Mouse (Mus musculus): ENCODE data around the gene Fis1. TPM values are rescaled to one million over a fixed set of nuclear protein-coding genes. Genes with fewer than 3 reads are reported as not detected.

Fis1 gene
- total RNA-seq, 2 experiments from 2014 or later = 263 to 271 TPM

DNA sequence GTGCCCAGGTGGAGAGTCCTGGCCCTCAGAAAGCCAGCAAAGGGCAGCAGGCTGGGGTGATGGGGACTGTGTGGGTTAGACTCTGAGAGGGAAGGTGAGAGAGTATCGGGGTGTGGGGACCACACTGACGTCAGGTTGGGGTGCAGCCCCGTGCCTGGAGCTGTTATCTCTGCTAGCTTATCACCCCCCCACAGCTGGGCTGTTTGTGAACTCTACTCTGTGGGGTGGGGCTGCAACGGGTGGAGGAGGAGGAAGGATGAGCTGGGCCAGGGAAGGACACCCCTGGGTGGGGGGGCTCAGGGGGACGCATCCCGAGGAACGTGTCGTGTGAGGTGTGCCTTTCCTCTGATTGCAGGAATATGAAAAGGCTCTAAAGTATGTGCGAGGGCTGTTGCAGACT lies 12.1 kb downstream of the Fis1 start:
- no peak for DNase-seq (ENCODE audit: low spot score in 2 of 2)
- intact Hi-C loops (cut with DNase I) = no loop called here

DNA sequence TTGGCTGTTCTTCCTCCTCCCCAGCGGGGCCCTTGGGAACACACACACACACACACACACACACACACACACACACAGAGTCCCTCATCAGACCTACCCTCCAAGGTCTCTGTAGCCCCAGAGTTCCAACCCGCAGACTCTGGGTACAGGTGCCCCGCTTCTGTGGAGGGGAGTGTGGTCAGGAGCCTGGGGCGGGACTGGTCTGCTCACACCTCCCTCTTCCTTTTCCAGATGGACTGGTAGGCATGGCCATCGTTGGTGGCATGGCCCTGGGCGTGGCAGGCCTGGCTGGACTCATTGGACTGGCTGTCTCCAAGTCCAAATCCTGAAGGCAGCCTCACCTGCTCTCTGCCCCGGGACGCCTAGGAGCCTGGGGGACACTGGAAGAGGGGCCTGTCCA lies 12.6 kb downstream of the Fis1 start:
- intact Hi-C loops (cut with DNase I) = no loop called here
- no peak for DNase-seq (ENCODE audit: low spot score in 2 of 2)

DNA sequence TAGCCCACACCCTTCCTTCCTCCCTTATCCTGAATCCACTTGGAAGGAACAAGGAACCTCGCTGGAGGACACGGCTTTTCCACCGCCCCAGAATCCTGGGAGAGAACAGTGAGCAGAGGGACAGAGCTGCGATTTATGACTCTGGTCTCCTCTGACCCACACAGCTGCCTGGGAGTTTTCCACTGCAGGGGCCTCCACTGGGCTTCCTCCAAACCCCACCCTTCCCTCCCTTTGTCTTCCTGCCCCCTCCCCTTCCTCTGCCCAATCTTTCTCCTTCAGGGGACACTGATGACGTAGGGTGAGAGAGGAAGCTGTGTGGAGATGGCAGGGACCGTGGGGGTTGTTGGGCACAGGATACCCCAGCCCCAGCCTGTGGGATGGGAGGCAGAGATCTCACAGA lies 13.3 kb downstream of the Fis1 start, which contains the start of gene Cldn15:
TSS of gene Cldn15 (plus strand) at position 286 of the 400 bp plus-strand sequence.
- intact Hi-C loops (cut with DNase I) = no loop called here
- no peak for DNase-seq (ENCODE audit: low spot score in 2 of 2)

DNA sequence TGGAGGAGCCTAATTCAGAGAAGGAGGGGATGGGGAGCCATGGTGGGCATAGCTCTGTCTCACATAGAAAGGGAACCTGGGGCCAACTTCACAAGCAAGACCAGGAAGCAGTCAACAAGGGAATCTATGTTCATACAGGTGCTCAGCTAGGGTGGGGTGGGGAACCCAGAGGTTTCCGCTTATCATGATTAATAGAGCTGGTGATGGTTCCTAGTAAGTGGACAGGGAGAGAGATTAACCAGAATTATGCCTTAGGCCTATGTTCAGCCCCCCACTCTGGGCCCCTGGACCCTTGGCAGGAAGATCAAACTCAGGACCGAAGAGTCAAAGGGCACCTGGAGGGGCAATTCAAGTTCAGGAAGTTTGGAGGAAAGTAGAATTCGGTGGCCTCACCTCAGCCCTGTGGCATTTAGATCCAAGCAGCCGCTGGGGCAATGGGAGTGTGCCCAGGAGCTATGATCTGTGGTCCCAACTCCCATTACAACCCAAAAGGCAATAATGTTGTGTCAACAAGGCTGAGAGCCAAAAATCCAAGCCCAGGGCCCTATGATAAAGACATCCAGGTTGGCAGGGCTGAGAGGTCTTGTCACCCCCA lies 13.9 kb downstream of the Fis1 start:
- intact Hi-C loops (cut with DNase I) = no loop called here
- no peak for DNase-seq (ENCODE audit: low spot score in 2 of 2)

DNA sequence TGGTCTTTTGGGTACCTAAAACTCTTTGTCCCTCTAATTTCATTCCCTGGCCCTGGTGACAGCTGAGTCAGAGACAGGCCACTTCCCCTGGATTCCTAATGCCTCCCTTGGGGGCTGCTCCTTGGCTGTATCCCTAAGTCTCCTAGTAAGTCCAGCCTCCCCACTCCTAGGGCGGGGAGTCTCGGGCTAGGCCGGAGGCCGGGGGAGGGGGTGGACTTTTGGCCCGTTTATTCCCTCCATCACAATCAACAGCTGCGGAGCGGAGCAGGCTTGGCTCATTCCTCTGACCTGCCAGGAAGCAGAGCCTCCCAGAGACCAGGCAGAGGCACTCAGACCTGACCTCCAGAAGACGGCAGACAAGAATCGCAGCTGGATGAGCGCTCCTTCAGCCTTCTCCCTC lies 14.5 kb downstream of the Fis1 start:
- no peak for DNase-seq (ENCODE audit: low spot score in 2 of 2)
- intact Hi-C loops (cut with DNase I) = no loop called here

DNA sequence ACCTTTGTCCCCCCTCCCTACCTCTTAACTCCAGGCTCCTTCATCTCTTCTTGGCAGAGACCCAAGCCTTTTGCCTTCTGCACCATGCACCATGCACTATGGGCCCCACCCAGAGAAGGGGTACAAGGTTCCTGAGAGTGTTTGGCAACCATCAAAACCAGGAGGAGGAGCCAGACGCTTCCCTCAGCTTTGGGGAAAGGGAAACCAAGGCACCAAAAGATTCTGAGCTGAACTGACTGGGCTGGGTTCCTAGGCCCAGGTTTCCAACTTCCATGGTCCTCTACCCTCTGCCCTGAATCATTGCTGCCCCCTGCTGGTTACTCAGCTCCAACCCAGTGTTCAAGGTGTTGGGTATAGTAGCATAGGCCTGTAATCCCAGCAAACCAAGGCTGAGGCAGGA lies 17.6 kb downstream of the Fis1 start:
- peak; percentile 33 to 44 for DNase-seq (ENCODE audit: low spot score in 2 of 2)
- intact Hi-C loops (cut with DNase I) = loop anchor here (1.0 kb wide), 1 partner anchor 41 kb away; no protein-coding TSS in a partner anchor

DNA sequence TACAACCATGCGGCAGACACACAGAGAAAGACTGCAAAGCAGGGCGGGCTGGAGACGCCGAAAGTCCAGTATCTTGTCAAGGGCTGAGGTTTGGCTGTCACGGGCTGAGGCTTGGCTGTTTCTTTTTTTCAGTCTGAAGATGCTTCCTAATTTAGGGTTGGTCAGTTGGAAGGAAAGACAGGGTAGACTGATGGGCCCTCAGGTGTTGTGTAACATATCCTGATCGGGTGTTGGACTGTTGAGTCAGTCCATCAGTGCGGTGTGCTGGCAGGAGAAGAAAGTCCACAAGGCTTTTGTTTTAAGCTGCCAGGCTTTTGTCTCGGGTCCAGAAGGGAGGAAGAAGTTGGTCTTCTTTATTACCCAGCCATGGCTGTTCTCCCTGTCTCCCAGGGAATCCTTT lies 20.6 kb downstream of the Fis1 start:
- intact Hi-C loops (cut with DNase I) = no loop called here
- no peak for DNase-seq (ENCODE audit: low spot score in 2 of 2)

DNA sequence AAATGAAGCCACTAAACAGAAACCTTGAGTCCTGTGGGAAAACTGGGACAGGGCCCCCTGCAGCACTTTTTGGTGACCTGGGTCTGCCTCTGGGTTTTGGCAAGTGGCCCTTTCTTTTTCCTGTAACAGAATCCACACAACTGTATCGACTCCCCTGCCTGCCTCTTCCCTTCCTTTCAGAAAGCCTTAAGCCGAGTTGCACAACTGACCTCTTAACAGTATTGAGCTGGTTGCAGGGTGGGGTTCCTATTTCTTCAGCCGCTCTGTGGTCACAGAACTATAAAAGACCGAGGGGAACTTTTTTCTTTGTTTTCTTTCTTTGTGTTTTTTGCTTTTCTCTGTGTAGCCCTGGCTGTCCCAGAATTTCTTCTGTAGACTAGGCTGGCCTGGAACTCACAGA lies 24.7 kb downstream of the Fis1 start:
- DNase-seq (ENCODE audit: low spot score in 2 of 2) = no peak
- intact Hi-C loops (cut with DNase I) = no loop called here

DNA sequence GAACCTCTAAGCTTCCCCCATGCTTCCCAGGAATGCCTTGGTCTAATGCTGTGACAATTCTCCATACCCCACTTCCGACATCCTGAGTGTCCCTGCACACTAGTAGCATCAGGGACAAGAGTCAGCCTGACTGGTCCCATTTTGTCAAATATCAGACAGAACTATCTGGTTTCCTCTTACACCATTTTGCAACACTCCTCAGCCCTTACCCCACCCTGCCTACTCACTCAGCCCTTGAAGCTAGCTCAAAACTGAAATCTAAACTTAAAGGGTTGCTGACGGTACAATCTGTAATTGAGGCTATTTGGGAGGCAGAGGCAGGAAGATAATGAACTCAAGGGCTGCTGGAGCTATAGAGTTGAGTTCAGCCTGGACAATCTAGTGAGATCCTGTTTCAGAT lies 26.7 kb downstream of the Fis1 start:
- no peak for DNase-seq (ENCODE audit: low spot score in 2 of 2)
- intact Hi-C loops (cut with DNase I) = no loop called here

DNA sequence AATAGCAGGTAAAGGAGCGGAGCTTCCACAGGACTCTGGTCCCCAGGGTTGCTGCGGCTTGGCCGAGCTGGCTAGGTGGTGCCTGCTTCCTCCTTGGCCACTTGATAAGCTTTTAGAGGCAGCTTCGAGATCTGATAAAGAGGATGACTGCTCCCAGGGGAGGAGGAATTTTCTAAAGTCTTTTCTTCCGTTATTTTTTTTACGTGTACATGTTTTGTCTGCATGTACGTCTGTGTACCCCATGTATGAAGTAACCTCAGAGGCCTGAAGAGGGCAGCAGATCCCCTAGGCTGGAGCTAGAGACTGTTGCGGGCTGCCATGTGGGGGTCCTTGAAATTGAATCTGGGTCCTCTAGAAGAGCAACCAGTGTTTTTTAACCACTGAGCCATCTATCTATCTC lies 27.9 kb downstream of the Fis1 start:
- intact Hi-C loops (cut with DNase I) = no loop called here
- no peak for DNase-seq (ENCODE audit: low spot score in 2 of 2)

DNA sequence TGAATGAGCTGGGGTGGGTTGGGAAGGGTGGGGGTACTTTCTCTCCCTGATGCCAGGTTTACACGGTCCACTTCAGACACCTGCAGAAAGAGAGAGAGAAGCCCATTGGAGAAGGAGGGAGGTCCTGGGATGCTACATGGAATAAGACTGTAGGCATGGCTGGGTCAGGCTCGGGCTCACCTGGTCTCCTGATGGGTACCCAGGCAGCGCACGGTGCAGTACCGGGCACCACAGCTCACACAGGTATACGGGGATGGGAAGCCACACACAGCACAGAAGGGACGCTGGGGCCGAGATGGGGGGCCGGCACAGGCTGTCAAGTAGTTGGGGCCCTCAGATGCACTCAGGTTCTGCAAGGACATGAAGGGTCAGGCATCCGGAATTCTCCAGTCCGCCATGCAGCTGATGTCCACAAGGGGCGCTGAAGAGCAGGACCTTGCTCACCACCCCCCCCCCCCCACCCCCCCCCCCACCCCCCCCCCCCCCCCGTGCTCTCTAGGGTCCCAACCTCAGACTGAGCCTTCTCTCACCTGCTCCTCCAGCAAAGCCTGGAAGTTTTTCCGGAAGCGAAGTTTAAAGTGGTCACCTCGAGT lies 29.4 kb downstream of the Fis1 start:
- DNase-seq (ENCODE audit: low spot score in 2 of 2) = no peak
- intact Hi-C loops (cut with DNase I) = no loop called here

DNA sequence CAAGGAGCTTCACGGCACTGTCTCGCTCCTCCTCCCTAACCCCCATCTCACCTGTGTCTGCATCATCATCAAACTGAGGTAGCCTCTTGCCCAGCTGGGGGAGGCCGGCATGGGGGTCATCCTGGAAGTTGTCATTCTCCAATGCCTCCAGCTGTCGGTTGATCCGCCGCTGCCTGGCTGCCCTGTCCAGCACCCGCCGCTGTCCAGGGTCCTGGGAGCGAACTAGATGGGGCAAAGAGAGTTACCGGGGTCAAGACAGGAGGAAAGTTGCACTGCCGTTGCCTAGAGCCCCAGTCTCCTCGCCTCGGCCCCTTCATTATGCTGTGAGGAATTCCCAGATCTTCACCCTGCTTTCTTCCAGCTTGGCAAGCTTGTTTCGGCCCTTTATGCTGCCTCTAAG lies 31.8 kb downstream of the Fis1 start:
- intact Hi-C loops (cut with DNase I) = no loop called here

DNA sequence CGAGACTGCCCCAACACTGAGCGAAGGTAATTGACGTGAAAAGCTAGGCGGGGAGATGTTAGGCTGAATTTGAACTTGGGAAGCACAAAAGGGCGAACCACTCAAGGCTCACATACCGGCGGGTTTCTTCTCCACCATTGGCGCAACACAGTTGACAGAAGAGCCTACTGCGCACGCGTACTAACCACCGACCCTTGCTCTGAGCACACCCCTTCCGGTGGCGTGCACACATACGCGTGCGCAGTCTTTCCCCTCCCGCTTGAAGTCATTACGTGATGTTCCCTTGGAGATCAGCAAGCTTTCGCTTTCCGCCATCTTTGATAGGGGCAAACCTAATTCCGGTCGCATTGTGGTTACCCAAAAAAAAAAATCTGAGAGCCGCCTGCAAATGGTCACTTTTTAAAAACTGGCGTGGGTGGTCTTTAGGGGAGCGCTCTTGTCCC lies 33.6 kb downstream of the Fis1 start, which contains the start of gene Plod3:
TSS of gene Plod3 (plus strand) at position 325 of the 443 bp plus-strand sequence.
- peak; percentile 97 to 99 for DNase-seq (ENCODE audit: low spot score in 2 of 2)
- intact Hi-C loops (cut with DNase I) = loop anchor here (1.0 to 2.0 kb wide), 2 partner anchors 33 to 44 kb away; partner anchors contain the start of gene Fis1

More for the DNA sequence above, 31.8 kb downstream of the Fis1 start:
- no peak for DNase-seq (ENCODE audit: low spot score in 2 of 2)

DNA sequence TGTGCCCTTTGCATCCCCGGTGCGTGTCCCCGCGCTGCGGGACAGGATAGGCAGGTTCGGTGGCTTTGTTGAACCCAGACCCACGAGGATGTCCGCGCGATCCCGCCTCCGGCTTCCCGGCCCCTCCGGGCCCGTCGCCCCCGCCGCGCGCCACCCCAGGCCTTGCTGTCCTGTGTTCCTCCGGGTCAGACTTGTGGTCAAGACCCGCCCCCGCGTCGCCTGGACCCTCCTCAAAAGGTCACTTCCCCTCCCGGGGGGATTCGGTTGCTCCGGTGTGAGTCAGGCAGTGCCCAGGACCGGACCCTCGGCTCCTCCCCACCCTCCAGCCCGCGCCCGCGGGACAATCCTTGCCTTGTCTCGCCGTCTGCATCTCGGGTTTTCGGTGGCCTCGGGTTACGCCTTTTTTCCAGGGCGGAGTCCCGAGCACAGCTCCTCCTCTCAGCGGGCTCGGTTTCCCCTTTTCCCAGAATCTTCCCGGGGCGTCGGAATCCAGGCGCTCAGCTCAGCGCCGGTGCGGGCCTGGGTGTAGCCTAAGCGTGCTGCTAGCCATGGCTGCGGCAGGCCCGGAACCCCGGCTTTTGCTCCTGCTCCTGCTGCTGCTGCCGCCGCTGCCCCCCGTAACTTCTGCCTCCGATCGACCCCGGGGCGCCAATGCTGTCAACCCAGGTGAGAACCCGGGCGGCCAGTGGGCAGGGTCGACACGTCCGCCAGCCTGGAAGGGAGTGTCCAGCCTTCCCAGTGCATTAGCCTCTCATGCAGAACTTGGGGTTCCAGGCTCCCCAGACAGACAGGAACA lies 34.3 kb downstream of the Fis1 start:
- DNase-seq (ENCODE audit: low spot score in 2 of 2) = peak; percentile 80 to 83
- intact Hi-C loops (cut with DNase I) = loop anchor here (1.0 to 2.0 kb wide), 2 partner anchors 34 to 43 kb away; partner anchors contain the start of gene Fis1

DNA sequence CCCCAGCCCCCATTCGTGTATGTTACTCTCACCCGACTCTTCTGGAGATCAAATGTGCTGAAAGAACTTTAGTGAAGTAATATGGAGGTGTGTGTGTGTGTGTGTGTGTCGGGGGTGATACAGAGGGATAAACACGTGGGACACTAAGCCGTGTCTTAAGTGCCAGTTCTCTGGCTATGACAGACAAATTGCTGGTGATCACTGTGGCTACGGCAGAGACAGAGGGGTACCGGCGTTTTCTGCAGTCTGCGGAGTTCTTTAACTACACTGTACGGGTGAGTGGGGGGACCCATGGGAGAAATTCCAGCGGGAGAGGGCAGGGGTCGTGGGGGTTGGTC lies 34.8 kb downstream of the Fis1 start, which contains the start of gene Znhit1:
TSS of gene Znhit1 (minus strand) at position 88 of the 338 bp plus-strand sequence.
- no peak for DNase-seq (ENCODE audit: low spot score in 2 of 2)
- intact Hi-C loops (cut with DNase I) = loop anchor here (1.0 to 2.0 kb wide), 2 partner anchors 35 to 43 kb away; partner anchors contain the start of gene Fis1

DNA sequence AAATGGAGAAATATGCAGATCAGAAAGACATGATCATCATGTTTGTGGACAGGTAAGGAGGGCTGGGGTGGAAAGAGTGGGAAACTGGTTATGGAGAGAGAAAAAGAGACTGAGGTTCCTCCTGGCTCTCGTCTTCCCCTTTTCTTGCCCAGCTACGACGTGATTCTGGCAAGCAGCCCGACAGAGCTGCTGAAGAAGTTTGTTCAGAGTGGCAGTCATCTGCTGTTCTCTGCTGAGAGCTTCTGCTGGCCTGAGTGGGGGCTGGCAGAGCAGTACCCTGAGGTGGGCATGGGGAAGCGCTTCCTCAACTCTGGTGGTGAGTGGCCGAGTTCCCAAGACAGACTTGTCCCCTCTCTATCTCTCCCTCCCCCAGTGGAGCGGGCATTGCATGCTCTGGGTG lies 35.3 kb downstream of the Fis1 start:
- peak; percentile 40 to 48 for DNase-seq (ENCODE audit: low spot score in 2 of 2)
- intact Hi-C loops (cut with DNase I) = no loop called here

DNA sequence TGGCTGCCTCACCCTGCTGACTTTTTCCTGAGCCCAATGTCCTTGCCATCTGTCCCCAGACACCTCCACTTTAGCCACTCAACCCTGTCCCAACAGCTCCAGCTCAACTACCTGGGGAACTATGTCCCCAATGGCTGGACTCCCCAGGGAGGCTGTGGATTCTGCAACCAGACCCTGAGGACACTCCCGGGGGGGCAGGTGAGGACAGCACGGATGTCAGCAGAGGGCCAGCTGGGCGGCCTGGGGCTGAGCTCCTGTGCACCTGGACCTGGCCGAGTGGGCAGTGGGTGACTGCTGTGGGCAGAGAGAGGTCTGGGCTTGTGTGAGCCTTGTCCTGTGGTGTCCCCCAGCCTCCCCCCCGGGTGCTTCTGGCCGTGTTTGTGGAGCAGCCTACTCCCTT lies 36.7 kb downstream of the Fis1 start:
- intact Hi-C loops (cut with DNase I) = loop anchor here (2.0 kb wide), 1 partner anchor 31 kb away; no protein-coding TSS in a partner anchor

DNA sequence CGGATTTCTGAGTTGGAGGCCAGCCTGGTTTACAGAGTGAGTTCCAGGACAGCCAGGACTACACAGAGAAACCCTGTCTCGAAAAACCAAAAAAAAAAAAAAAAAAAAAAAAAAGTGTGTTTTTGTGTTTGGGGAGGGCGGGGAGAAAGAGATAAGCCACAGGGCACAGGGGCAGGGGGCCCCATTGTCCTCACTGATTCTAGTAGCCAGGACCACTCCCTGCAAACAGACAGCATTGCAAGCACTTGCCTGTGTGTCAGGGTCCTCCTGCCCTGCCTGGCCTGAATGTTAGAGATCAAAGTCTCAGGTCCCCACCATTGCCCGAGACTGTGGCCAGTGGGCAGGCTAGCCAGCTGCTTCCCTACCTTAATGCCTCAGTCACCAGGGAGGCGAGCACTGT lies 46.4 kb downstream of the Fis1 start:
- no peak for DNase-seq (ENCODE audit: low spot score in 2 of 2)
- intact Hi-C loops (cut with DNase I) = no loop called here

More for the DNA sequence above, 36.7 kb downstream of the Fis1 start:
- DNase-seq (ENCODE audit: low spot score in 2 of 2) = no peak

DNA sequence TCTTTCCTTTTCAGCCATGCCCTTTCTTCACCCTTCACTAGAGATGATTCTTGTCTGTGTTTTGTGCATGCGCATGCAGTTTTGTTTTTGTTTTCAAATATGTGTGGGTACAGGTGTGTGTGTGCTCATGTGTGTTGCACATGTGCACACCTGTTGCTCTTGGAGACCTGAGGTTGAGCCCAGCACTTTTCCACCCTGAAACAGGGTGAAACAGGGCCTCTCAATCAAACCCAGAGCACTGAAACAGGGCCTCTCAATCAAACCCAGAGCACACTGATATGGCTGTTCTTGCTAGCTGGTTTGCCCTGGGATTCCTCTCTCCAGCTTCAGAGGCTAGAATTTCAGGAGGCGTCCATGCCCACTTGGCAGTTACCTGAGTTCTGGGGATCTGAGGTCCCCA lies 47.5 kb downstream of the Fis1 start:
- intact Hi-C loops (cut with DNase I) = no loop called here
- no peak for DNase-seq (ENCODE audit: low spot score in 2 of 2)

DNA sequence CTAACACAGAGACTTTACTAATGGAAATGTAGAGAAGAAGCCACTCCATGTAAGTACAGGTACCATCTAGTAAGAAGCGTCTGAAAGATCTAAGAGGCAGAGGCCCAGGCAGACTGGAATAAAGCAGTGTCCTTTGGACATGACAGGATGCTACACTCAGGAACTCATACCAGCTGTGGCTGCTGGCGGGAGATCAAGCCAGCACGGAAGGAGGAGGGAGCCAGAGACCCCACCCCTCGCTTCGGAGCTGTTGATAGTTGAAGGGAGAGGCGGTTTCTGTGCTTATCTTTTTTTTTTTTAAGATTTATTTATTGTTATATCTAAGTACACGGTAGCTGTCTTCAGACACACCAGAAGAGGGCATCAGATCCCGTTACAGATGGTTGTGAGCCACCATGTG lies 54.2 kb downstream of the Fis1 start:
- intact Hi-C loops (cut with DNase I) = no loop called here
- no peak for DNase-seq (ENCODE audit: low spot score in 2 of 2)
